Mouse (Mus musculus): ENCODE results near the gene Fut4.

Fut4 gene

DNA sequence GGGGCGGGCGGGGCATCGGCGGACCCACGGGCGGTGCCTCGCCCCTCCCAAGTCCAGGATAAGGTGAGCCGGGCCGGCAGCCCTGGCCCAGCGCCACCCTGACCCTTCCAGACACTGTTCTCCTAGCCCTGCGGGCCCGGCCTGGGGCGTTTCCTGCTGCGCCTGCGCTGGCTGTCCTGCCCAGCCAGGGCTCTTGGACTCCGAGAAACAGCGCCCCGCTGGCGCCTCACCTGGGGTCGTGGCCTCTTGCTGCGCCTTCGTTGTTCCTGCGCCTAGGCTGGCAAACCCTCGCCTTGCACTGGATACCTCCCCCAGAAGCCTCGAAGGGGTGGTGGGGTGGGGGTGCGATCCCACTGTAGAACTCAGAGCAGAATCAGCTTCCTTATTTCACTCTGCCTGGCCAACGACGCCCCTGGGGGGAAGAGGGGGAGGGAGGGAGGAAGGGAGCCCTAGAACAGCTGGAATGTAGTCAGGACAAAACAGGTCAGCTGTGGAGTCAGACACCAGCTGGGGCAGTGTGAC is at the start of gene Fut4:
Fut4 (minus strand) TSS at position 393 of the 522 bp plus-strand sequence.
- peak; percentile 65 for DNase-seq (ENCODE audit: low spot score)

DNA sequence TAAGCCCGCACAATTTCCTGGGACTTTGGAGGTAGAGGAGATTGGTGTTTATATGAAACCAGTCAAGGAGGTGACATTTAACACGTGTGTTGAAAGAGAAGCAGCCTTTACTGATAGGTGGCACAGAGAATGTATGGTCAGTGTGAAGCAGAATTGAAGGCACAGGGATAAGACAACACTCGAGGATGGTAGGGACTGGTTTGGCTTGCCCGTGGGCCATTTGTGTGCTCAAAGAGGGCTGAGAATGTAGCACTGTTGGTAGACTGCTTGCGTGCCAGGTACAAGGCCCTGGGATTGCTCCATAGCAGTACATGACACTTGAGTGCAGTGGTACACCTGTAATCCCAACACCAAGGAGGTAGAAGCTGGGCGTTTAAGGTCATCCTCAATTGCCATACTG is 35.2 kb upstream of the Fut4 start:
- DNase-seq (ENCODE audit: low spot score) = no peak

GRCm38 (mm10) chr9:14784039-14785002 is 32.1 kb upstream of the Fut4 start, which contains the start of the genes Mre11a and Ankrd49:
Gene Mre11a (plus strand): TSS chr9:14784654.
Gene Ankrd49 (minus strand): TSS chr9:14784856.
- peak; percentile 85 for DNase-seq (ENCODE audit: low spot score)

- DNase-seq (ENCODE audit: low spot score) = no peak
Observed at GRCm38 (mm10) chr9:14778341-14778740, 26.1 kb upstream of the Fut4 start.

DNA sequence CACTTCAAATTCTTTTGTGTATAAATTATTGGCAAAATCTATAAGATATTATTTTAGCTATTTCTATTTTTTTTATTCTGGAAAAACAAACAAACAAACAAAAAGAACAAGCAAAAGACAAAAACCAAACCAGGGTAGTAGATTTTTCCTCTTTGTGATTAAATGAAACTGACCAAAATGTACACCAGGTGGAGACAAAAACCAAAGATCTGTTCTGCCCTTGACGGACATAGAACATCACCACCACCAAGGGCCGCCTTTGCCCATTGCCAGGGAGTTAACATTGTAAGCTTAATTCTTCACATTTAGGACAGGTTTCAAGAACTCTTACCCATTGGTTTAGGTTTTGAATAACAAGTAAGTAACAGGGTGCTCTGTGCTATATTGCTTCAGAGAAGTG is 21.6 kb upstream of the Fut4 start:
- DNase-seq (ENCODE audit: low spot score) = no peak

DNA sequence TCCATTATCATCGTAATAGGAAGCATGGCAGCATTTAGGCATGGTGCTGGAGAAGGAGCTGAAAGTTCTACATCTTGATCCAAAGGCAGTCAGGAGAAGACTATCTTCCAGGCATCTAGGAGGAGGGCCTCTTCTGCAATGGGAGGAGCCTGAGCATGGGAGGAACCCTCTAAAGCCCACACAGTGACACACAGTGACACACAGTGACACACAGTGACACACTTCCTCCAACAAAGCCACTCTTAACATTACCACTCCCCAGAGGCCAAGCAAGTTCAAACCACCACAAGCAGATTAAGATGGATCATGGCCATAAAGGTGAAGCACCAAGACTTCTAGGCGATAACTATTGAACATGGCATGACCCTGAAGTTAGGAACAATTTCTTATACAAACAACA is 19.9 kb upstream of the Fut4 start:
- DNase-seq (ENCODE audit: low spot score) = no peak

DNA sequence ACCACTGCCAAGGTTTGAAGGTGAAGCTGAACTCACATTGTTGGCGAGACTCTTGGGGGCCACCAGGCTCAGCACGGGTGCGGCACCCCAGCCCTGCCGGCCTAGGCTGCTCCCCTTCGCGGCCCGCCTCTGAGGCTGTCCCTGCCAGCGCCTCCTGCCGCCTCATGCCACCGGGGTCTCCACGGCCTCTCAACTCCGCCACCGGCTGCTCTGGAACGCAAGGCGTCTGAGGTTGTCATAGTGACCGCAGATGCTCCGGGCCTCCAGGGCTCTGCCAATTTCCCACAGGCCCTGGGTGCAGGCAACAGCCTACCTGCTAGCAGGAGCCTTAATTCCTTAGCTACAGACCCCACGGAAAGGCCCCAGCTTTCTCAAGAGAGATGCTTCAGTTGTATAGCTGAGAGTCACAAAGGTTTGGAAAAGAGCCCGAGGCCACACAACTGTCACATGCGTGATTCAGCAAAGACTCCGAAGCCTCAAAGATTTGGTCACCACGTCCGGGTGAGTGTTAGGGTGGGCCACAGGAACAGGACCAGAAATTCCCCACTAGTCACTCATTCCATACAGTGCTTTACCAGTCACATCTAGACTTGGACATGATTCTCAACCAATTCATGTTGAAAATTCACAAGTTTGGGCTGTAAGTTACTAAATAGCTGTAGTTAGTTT is 18.7 kb upstream of the Fut4 start, which contains the start of gene 1700012B09Rik:
1700012B09Rik (minus strand) TSS at position 228 of the 669 bp plus-strand sequence.
- no peak for DNase-seq (ENCODE audit: low spot score)

DNA sequence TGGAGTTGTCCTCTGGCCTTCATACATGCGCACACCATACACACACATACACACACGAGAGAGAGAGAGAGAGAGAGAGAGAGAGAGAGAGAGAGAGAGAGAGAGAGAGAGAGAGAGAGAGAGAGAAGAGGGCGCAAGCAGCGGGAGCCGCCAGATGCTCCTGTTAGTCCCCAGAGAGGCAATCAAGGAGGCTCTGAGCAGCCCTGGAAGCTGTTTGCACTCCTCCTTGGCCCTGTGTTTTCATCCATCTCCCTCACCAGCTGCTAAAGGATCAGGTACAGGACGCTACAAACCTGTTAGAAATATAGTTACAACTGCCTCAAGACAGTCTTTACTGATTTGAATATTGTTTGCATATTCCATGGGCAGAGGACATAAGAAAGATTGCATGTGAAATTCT is 17.6 kb upstream of the Fut4 start:
- DNase-seq (ENCODE audit: low spot score) = no peak

DNA sequence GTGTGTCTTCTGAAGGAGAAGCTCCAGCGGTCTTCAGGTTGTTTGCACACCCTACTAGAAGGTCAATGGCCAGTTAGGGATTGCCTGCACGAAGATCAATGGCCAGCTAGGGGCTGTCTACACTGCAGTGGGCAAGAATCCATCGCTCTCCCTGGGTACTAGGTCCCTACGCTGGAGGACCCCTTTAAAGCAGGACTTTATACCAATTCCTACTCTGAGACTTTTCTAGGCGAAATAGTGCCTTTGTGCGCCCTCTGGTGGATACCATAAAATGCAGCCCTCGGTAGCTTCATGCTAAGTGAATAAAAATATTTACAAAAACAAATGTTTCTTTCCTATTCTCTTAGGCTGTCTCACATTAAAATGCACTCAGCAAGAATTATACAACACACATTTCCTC is 12.6 kb upstream of the Fut4 start:
- peak; percentile 19 for DNase-seq (ENCODE audit: low spot score)

GRCm38 (mm10) chr9:14759261-14759660 is 7.1 kb upstream of the Fut4 start:
- no peak for DNase-seq (ENCODE audit: low spot score)

DNA sequence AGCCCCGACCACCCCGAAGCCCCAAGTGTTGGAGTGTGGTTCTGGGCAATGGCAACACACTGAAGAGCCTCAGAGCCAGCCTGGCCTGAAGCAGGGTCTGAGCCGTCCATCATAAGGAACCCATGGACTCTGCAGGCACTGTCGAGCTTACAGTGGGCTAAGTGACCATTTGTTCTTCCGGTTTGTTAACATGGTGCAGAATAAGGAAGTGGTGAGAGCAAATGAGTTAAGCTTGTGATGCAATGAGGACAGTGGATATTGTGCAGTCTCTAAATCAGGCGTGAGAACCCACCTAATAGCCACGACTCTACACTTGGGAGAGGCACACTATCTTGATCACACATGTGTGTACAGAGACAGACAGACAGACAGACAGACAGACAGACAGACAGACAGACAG is 6.4 kb upstream of the Fut4 start:
- no peak for DNase-seq (ENCODE audit: low spot score)

- DNase-seq (ENCODE audit: low spot score) = no peak
Observed at GRCm38 (mm10) chr9:14754469-14754868, 2.3 kb upstream of the Fut4 start.

DNA sequence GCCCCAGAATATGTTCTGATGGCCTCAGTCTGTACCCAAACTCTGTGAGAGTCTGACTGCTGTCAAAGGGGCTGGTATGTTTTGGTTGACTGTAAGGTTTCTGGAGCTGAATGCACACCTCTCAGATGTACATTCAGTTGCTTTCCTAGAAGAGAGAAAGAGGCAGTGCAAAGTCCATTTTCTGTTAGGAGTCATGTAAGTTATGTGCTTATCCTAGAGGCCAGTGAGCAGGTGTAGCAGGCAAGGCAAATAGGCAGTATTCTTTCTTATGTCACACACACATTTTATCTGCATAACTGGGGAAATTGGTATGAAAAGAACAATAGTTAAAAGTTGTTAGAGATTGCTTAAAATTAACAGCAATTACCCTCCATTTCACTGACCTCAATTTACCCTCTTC is 1.8 kb upstream of the Fut4 start:
- no peak for DNase-seq (ENCODE audit: low spot score)

DNA sequence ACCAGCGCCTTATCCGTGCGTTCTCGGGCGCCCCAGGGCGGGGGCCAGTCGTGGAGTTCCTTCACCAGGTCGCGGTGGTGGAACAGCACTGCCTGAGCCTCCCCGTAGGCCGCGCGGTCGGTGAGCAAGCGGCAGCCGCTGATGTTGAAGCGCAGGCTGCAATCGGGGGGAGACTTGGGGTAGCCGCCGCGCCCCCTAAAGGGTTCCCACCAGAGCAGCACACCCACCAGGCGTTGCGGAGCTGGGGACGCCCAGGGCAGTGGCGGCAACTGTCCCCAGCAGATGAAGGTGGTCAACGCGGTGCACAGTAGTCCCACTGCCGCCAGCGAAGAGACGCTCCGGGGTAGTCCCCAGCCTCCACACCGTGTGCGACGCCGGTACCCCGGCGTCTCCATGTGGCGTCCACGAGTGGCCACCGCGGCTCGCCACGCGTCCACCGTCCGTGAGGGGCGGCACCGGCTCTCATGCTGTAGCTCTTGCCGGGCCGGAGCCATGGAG is 641 bp downstream of the Fut4 start:
- DNase-seq (ENCODE audit: low spot score) = peak; percentile 28

- DNase-seq (ENCODE audit: low spot score) = no peak
Observed at GRCm38 (mm10) chr9:14750901-14751502, 1.2 kb downstream of the Fut4 start.

- no peak for DNase-seq (ENCODE audit: low spot score)
Observed at GRCm38 (mm10) chr9:14740151-14740924, 11.9 kb downstream of the Fut4 start, which contains the start of gene Piwil4. Gene Piwil4 (minus strand): TSS chr9:14740733.

- no peak for DNase-seq (ENCODE audit: low spot score)
Observed at GRCm38 (mm10) chr9:14739498-14740150, 12.6 kb downstream of the Fut4 start.

DNA sequence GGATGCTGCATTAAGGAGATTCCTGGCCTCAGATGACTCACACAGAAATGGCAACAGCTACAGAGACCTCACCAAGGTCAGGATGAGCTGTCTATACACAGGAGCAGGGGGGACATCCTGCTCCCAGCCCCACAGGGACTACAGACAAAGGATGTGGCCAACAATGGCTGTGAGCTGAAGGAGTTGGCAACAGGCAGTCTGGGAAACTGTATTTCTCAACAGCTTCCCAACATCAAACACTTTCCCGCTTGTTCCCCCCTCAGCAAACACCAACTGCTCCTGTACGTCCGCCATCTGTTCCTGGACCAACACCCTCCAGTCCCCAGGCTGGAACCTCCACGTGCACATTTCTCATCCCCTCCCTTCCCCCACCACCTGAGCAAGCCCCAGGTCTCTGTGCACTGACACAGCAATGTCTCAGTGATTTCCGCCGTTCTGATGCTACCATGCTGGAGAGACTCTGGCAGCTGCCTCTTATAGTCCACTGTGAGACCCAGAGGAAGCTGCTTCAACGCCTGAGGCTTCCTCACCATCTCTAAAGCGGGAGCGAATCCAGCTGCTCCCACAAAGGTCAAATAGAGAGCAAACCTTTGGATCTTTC is 21.2 kb downstream of the Fut4 start:
- no peak for DNase-seq (ENCODE audit: low spot score)

GRCm38 (mm10) chr9:14728365-14728764 is 23.8 kb downstream of the Fut4 start:
- DNase-seq (ENCODE audit: low spot score) = no peak

DNA sequence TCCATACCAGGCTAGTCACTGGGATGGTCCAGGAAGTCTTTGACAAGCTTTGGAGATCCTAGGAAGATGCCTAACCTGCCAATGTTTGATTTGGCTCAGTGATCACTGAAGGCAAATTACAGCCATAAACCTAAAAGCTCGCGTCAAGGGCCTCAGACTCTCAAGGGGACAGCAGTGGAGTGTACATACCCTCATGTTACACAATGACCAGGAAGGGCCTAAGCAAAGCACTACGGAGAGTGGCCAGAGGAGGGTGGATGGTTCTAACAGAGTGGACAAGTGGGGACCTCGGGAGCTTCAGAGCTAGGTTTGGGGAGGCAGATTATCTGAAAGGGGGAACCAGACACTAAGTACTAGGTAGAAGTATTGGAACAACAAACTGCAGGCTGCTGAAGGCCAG is 25.6 kb downstream of the Fut4 start:
- DNase-seq (ENCODE audit: low spot score) = no peak

All from ovary, postnatal 36 days (tissue).